Mouse (Mus musculus): ENCODE measurements around the gene Gstm7. TPM values are rescaled to one million over a fixed set of nuclear protein-coding genes. Genes with fewer than 3 reads are reported as not detected.

Gene Gstm7
- total and polyA plus RNA-seq, 3 experiments, result not detected

GRCm38 (mm10) chr3:107953328-107953755 is 21.7 kb upstream of the Gstm7 start:
- Histone ChIP-seq H3K4me1 (ENCODE audit: control insufficient read depth in 1 of 2, insufficient read depth in 2 of 2) (peaks cover 0 to 10% of the 10 kb centered on the region in 2 experiments; a peak in 2 of 4 replicates), H3K9me3 (replicated peaks; ENCODE audit: low read length) (no peaks in the 10 kb centered on the region), H3K27me3 (replicated peaks) (no peaks in the 10 kb centered on the region), H3K36me3 (replicated peaks in 1 of 2; ENCODE audit: control insufficient read depth in 1 of 2, insufficient read depth in 1 of 2, low read length in 1 of 2) (no peaks in the 10 kb centered on the region), H3K4me3 (replicated peaks in 1 of 3; ENCODE audit: low read depth in 2 of 3, low read length in 2 of 3, poor library complexity in 1 of 3) (no peak overlapping the region), H3K4me2 (ENCODE audit: insufficient read depth, low read depth, poor library complexity, severe bottlenecking) (no peak overlapping the region), H3K79me2 (replicated peaks; ENCODE audit: control insufficient read depth, extremely low read depth, insufficient read depth, poor library complexity, severe bottlenecking) (no peaks in the 10 kb centered on the region), H3K27ac (ENCODE audit: insufficient read depth, low read depth) (no peak overlapping the region), H3K9ac (ENCODE audit: insufficient read depth, low read depth) (no peak overlapping the region)
- TF ChIP-seq GABPA (IDR thresholded peaks at IDR 0.05; ENCODE audit: insufficient replicate concordance, low read depth, low read length) (no peak), NELFE (IDR thresholded peaks at IDR 0.05; ENCODE audit: low read depth, low read length) (no peak), IRF4 (IDR thresholded peaks at IDR 0.05; ENCODE audit: low read depth, low read length) (no peak; the same call in 1 of the 2 replicates), ZC3H11A (IDR thresholded peaks at IDR 0.05; ENCODE audit: low read depth, low read length) (no peak), JUND (conservative IDR thresholded peaks at IDR 0.05; ENCODE audit: low read depth, low read length) (no peak), HCFC1 (IDR thresholded peaks at IDR 0.05; ENCODE audit: low read depth, low read length) (no peak), MAFK (IDR thresholded peaks at IDR 0.05; ENCODE audit: insufficient replicate concordance, low read length) (no peak), MXI1 (IDR thresholded peaks at IDR 0.05; ENCODE audit: low read depth, low read length) (no peak), SMC3 (IDR thresholded peaks at IDR 0.05; ENCODE audit: low read depth, low read length) (peak; percentile 47), MEF2A (IDR thresholded peaks at IDR 0.05; ENCODE audit: borderline replicate concordance, low read depth, low read length) (no peak), BHLHE40 (IDR thresholded peaks at IDR 0.05; ENCODE audit: low read depth, low read length) (0 out of 2 replicates have a peak, but pooled peaks have one; percentile 17), USF2 (conservative IDR thresholded peaks at IDR 0.05; ENCODE audit: low read depth, low read length) (no peak), ZKSCAN1 (IDR thresholded peaks at IDR 0.05; ENCODE audit: borderline replicate concordance, low read depth, low read length) (no peak), ZNF384 (IDR thresholded peaks at IDR 0.05; ENCODE audit: low read depth, low read length) (no peak), RCOR1 (conservative IDR thresholded peaks at IDR 0.05; ENCODE audit: low read depth, low read length) (no peak), CHD1 (IDR thresholded peaks at IDR 0.05; ENCODE audit: low read depth, low read length) (no peak), ZMIZ1 (IDR thresholded peaks at IDR 0.05; ENCODE audit: low read depth, low read length) (no peak), TBP (conservative IDR thresholded peaks at IDR 0.05; ENCODE audit: low read depth, low read length) (no peak), SIN3A (IDR thresholded peaks at IDR 0.05; ENCODE audit: low read length) (no peak), PAX5 (IDR thresholded peaks at IDR 0.05; ENCODE audit: low read length) (no peak), CHD2 (IDR thresholded peaks at IDR 0.05; ENCODE audit: low read length) (no peak), POLR2AphosphoS2 (IDR thresholded peaks at IDR 0.05; ENCODE audit: low read depth, low read length) (no peak), USF1 (IDR thresholded peaks at IDR 0.05; ENCODE audit: low read depth, low read length) (no peak), TCF12 (IDR thresholded peaks at IDR 0.05; ENCODE audit: low read depth, low read length) (no peak), UBTF (IDR thresholded peaks at IDR 0.05; ENCODE audit: low read depth, low read length) (no peak), CTCF (conservative IDR thresholded peaks at IDR 0.05 in 1 of 2, IDR thresholded peaks at IDR 0.05 in 1 of 2; ENCODE audit: low read depth in 2 of 2, low read length in 2 of 2) (peak; percentile 72 to 75), MAZ (IDR thresholded peaks at IDR 0.05; ENCODE audit: low read depth, low read length) (0 out of 2 replicates have a peak, but pooled peaks have one; percentile 28), EP300 (IDR thresholded peaks at IDR 0.05; ENCODE audit: low read length) (no peak), NRF1 (IDR thresholded peaks at IDR 0.05; ENCODE audit: low read depth, low read length) (no peak), KAT2A (IDR thresholded peaks at IDR 0.05; ENCODE audit: insufficient replicate concordance, low read length) (no peak), E2F4 (IDR thresholded peaks at IDR 0.05; ENCODE audit: insufficient replicate concordance, low read depth, low read length) (no peak), MAX (IDR thresholded peaks at IDR 0.05; ENCODE audit: low read length) (no peak), RAD21 (IDR thresholded peaks at IDR 0.05; ENCODE audit: low read depth, low read length) (peak; percentile 60), JUN (IDR thresholded peaks at IDR 0.05; ENCODE audit: insufficient read depth, low read depth, low read length) (no peak), POLR2A (IDR thresholded peaks at IDR 0.05; ENCODE audit: low read depth, low read length) (no peak), MYC (IDR thresholded peaks at IDR 0.05; ENCODE audit: low read depth, low read length) (0 out of 2 replicates have a peak, but pooled peaks have one; percentile 33), ELF1 (IDR thresholded peaks at IDR 0.05; ENCODE audit: low read depth, low read length) (0 out of 2 replicates have a peak, but pooled peaks have one; percentile 25), ETS1 (conservative IDR thresholded peaks at IDR 0.05; ENCODE audit: low read depth, low read length) (no peak)
- peak; percentile 45 for DNase-seq (ENCODE audit: extremely low read depth)
- dilution Hi-C loops (cut with MboI; ENCODE audit: extremely low pct_ligation_motif_present, extremely low pct_unique_long_range_greater_than_20kb, low sequenced_read_pairs) (no loop called here), in situ Hi-C loops (cut with MboI; ENCODE audit: low pct_ligation_motif_present, low pct_unique_long_range_greater_than_20kb, low sequenced_read_pairs) (no loop called here)
